Mouse (Mus musculus): ENCODE data around the gene Gm8947.
"Not testable (repeated sequence)": the region's sequence is repeated elsewhere in the genome, so short reads cannot be mapped to it uniquely, and the experiment has no call there.

Gm8947 gene

DNA sequence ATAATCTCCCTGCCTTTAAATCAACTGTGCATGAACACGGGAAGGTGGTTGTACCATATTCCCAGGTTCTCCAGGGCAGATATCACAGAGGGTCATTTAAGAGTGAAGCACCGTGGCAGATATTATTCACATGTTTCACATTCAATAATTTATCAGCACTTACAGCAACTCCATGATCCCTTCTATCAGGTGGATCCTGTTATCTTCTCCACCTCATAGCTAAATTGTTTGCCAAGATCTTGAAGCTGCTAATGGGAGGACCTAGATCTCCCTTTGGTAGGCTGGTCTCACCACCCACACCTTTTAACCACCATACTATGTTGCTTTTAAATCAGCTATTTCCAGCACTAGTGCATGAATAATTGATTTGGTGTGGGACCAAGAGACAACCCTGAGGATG lies 12.0 kb upstream of the Gm8947 start:
- no peak for DNase-seq (ENCODE audit: low read depth, low spot score)

DNA sequence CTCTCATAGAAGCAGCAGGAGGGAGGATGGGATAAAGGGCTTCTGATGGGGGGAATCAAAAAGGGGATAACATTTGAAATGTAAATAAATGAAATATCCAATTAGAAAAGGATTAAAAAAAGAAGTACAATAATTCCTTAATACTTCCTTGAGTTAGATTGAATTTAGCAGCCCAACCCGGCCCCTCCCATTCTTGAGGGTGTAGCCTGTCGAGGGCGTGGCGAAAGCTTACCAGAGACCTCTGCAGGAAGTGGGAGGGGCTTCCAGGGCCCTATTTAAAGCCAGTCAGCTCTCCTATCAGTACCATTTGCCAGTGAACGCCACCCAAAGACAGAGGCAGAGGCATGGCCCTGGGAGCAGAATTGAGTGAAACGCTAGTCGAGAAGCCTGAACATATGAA lies 9.9 kb upstream of the Gm8947 start, which contains the start of gene Gm47985:
Gene Gm47985 (plus strand): TSS at position 272 of the 400 bp plus-strand sequence.
- not testable (repeated sequence) for DNase-seq (ENCODE audit: low read depth, low spot score)

DNA sequence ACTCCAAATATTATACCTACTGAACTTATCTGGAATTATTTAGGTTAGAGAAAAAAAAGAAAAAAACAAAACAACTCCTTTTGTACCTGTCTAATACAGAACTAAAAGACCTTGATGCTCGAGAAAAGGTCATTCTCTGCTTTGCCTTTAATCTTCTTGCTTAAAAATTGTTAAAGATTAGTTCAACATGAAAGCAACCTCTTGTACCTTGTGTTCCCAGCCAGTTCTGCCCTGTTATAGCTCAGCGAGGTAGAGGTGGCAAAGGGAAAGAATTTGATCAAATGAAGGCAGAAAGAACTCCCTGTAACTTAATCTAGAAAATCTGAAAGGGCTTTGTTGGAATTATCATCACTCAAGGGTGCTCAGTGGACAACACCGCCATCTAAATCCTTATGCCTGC lies 6.0 kb upstream of the Gm8947 start:
- DNase-seq (ENCODE audit: low read depth, low spot score): not testable (repeated sequence)

DNA sequence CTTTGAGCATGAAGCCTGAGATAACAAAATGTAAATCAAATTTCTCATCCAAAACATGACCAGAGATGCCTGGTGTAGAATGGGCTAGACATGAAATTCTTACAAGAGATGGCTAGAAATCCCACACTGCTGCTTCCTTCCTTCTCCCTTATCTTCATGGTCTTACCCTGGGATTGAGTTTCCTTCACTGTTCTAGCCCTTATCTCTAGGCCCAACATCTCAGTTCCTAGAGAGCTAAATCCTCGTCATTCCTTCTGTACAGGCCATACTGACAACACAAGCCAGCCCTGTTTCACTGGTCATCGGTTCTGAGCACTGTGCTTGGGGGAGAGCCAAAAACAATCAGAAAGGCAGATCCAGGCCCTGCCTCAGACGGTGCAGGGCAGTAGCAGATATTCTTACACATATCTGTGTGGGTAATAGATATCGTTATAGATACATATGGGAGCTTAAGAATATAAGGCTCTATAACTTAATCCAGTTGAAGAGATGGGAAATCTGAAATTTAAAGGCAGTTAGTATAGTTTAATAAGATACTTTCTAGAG lies 5.2 kb upstream of the Gm8947 start:
- DNase-seq (ENCODE audit: low read depth, low spot score): not testable (repeated sequence)

GRCm38 (mm10) chr1:151188469-151188868 lies 3.7 kb upstream of the Gm8947 start:
- DNase-seq (ENCODE audit: low read depth, low spot score): no peak

DNA sequence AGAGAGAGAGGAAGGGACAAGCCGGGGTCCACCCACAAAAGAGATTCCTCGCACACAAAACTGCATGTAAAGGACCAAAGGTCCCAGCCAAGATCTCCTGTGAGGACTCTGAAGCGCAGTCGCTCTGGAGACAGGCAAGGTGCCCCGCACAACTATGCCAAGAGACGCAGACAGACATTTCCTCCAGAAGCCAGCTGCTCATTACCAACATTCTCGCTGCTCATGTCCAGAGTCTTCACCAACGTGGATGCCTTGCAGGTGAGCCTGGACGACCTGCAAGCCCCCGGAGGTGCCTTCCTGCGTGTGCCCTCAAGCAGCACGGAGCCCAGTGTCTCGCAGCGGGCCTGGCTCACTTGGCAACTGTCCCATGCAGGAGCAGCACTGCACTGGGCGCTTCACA lies 563 bp downstream of the Gm8947 start:
- not testable (repeated sequence) for DNase-seq (ENCODE audit: low read depth, low spot score)

GRCm38 (mm10) chr1:151195986-151196385 lies 3.8 kb downstream of the Gm8947 start:
- not testable (repeated sequence) for DNase-seq (ENCODE audit: low read depth, low spot score)

- not testable (repeated sequence) for DNase-seq (ENCODE audit: low read depth, low spot score)
Observed at GRCm38 (mm10) chr1:151196690-151197089, 4.5 kb downstream of the Gm8947 start.

- peak; percentile 51 for DNase-seq (ENCODE audit: low read depth, low spot score)
Observed at GRCm38 (mm10) chr1:151198120-151198519, 5.9 kb downstream of the Gm8947 start, which contains the start of gene Gm47995. TSS of gene Gm47995 (plus strand) at chr1:151198448.

DNA sequence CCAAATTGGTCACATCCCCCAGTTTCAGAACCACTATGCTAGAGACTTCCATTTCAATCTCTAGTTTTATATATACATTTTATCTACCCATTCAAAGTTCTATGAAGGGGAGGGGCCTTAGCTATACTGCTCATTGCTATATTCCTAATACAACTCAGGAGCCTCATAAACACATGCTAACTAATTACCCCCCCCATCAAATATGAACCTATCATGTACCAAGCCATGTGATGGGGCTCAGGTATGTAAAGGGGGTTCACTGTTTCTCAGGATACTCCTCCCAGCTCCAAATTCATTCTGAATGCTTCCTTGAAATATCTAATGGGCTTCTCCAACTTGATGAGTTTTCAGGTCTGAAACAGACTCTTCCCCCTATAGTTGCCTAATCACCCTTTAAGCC lies 8.4 kb downstream of the Gm8947 start:
- not testable (repeated sequence) for DNase-seq (ENCODE audit: low read depth, low spot score)

- DNase-seq (ENCODE audit: low read depth, low spot score): not testable (repeated sequence)
Observed at GRCm38 (mm10) chr1:151202771-151203170, 10.6 kb downstream of the Gm8947 start.

DNA sequence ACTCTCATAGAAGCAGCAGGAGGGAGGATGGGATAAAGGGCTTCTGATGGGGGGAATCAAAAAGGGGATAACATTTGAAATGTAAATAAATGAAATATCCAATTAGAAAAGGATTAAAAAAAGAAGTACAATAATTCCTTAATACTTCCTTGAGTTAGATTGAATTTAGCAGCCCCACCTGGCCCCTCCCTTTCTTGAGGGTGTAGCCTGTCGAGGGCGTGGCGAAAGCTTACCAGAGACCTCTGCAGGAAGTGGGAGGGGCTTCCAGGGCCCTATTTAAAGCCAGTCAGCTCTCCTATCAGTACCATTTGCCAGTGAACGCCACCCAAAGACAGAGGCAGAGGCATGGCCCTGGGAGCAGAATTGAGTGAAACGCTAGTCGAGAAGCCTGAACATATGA lies 11.6 kb downstream of the Gm8947 start, which contains the start of gene 3110040M04Rik:
Gene 3110040M04Rik (plus strand): TSS at position 304 of the 400 bp plus-strand sequence.
- DNase-seq (ENCODE audit: low read depth, low spot score): not testable (repeated sequence)

GRCm38 (mm10) chr1:151208493-151208892 lies 16.3 kb downstream of the Gm8947 start:
- DNase-seq (ENCODE audit: low read depth, low spot score): not testable (repeated sequence)

- DNase-seq (ENCODE audit: low read depth, low spot score): not testable (repeated sequence)
Observed at GRCm38 (mm10) chr1:151208944-151209343, 16.8 kb downstream of the Gm8947 start.

- DNase-seq (ENCODE audit: low read depth, low spot score): not testable (repeated sequence)
Observed at GRCm38 (mm10) chr1:151209824-151210355, 17.7 kb downstream of the Gm8947 start, which contains the start of gene Gm47996. TSS of gene Gm47996 (plus strand) at chr1:151210131.

- not testable (repeated sequence) for DNase-seq (ENCODE audit: low read depth, low spot score)
Observed at GRCm38 (mm10) chr1:151211666-151212065, 19.5 kb downstream of the Gm8947 start.

DNA sequence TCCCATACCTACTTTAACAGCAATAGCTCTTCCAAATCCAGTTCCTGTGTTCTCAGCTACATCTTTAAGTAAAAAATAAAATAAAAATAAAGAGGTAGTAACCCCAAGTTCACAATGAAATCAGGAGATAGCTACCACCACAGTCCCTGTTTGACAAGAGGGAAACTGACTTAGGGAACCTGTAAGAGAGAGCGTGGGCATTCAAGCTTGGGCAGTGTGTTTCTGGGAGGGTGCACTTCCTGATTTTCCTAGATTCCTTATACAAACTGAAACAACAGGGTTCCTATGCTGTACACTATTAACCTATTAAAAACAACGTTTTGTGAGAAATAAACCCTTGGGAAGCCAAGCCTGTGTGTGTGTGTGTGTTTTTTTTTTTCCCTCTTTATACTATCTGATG lies 22.7 kb downstream of the Gm8947 start:
- DNase-seq (ENCODE audit: low read depth, low spot score): no peak

GRCm38 (mm10) chr1:151215985-151216384 lies 23.8 kb downstream of the Gm8947 start:
- DNase-seq (ENCODE audit: low read depth, low spot score): no peak

DNA sequence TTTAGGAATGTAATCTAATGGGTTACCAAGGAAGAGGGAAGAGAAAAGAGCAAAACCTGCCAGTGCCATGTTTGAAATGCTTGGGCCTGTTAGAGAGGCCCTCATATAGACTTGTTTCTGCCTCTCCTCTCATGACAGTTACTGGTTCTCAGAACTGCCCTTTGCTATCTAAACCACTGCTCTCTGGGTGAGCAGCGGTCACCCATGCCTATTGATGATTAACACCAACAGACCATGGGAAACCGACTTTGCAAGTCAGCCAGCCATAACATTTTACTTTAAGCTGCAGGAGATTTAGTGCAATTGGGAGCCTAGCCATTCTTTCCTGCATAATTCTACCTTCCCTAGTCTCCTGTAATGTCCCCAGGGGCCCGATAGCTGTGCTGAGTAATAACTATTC lies 24.2 kb downstream of the Gm8947 start:
- no peak for DNase-seq (ENCODE audit: low read depth, low spot score)

GRCm38 (mm10) chr1:151219045-151219444 lies 26.9 kb downstream of the Gm8947 start:
- no peak for DNase-seq (ENCODE audit: low read depth, low spot score)

GRCm38 (mm10) chr1:151220098-151220497 lies 27.9 kb downstream of the Gm8947 start:
- DNase-seq (ENCODE audit: low read depth, low spot score): no peak

DNA sequence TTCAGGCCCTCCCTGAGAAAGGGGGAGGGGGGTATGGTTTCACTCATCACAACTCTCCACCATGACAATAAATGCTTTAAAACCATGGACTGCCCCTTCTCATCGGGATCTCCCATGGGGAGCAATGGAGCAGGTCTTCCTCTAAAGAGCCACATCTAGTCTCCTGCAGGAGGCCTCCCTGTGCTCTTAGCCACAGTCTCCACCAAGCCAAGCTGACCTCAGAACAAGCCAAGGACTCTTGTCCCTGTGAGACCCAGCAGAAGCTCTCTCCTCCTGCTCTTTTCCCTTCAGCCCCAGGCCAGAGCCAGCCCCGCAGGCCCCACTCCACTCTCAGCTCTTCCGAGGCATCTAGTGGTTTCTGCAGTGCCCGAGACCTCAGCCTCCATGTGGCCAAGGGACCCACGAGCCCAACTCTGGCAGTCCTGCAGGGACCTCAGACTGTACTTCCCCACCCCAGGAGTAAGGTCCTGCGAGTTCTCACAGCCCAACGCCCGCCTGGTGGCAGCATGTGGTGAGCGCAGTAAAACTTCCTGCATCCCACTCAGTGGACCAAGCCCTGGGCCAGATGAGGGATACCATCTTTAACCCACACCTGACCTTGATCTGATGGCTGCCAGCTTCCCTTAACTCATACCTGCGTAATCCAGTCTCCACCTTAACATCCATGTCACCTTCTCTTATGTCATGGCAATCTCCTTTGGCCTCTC lies 30.5 kb downstream of the Gm8947 start:
- DNase-seq (ENCODE audit: low read depth, low spot score): no peak

- no peak for DNase-seq (ENCODE audit: low read depth, low spot score)
Observed at GRCm38 (mm10) chr1:151223377-151223776, 31.2 kb downstream of the Gm8947 start.
